Mouse (Mus musculus) ovary, postnatal 36 days (tissue): ENCODE measurements around the gene Palld.

ENCODE experiments used
- DNase-seq: peaks from one replicate; pipeline ENCODE4 v3.0.0; 2022; ENCODE audit warnings: low spot score, mixed read lengths

Gene Palld

GRCm38 (mm10) chr8:61725306-61726017 is 177.0 kb downstream of the Palld start:
- DNase-seq: no peak

- DNase-seq: no peak
Observed at GRCm38 (mm10) chr8:61722226-61722625, 180.3 kb downstream of the Palld start.

- DNase-seq: no peak
Observed at GRCm38 (mm10) chr8:61715351-61716125, 187.0 kb downstream of the Palld start.

- DNase-seq: no peak
Observed at GRCm38 (mm10) chr8:61714293-61714831, 188.1 kb downstream of the Palld start.

- DNase-seq: no peak
Observed at GRCm38 (mm10) chr8:61713195-61713990, 189.1 kb downstream of the Palld start.

GRCm38 (mm10) chr8:61712426-61712825 is 190.1 kb downstream of the Palld start:
- no peak for DNase-seq

- DNase-seq: no peak
Observed at GRCm38 (mm10) chr8:61708586-61709305, 193.7 kb downstream of the Palld start.

GRCm38 (mm10) chr8:61705491-61705890 is 197.0 kb downstream of the Palld start:
- no peak for DNase-seq

- no peak for DNase-seq
Observed at GRCm38 (mm10) chr8:61702122-61702521, 200.4 kb downstream of the Palld start.

- no peak for DNase-seq
Observed at GRCm38 (mm10) chr8:61700932-61701681, 201.4 kb downstream of the Palld start.

GRCm38 (mm10) chr8:61700298-61700697 is 202.2 kb downstream of the Palld start:
- DNase-seq: no peak

GRCm38 (mm10) chr8:61698959-61699358 is 203.5 kb downstream of the Palld start:
- no peak for DNase-seq

GRCm38 (mm10) chr8:61697728-61698385 is 204.6 kb downstream of the Palld start:
- DNase-seq: no peak

- no peak for DNase-seq
Observed at GRCm38 (mm10) chr8:61696846-61697455, 205.5 kb downstream of the Palld start.

GRCm38 (mm10) chr8:61695416-61695815 is 207.1 kb downstream of the Palld start:
- DNase-seq: no peak

GRCm38 (mm10) chr8:61692866-61693265 is 209.6 kb downstream of the Palld start:
- DNase-seq: no peak

- no peak for DNase-seq
Observed at GRCm38 (mm10) chr8:61692129-61692528, 210.4 kb downstream of the Palld start.

GRCm38 (mm10) chr8:61691391-61691790 is 211.1 kb downstream of the Palld start:
- no peak for DNase-seq

GRCm38 (mm10) chr8:61687071-61687470 is 215.4 kb downstream of the Palld start:
- no peak for DNase-seq

- no peak for DNase-seq
Observed at GRCm38 (mm10) chr8:61686340-61686739, 216.2 kb downstream of the Palld start.
